Mouse (Mus musculus): ENCODE data around the gene Soga3. TPM values are rescaled to one million over a fixed set of nuclear protein-coding genes. Genes with fewer than 3 reads are reported as not detected.

Gene Soga3
- total and polyA plus RNA-seq, 3 experiments: not detected

DNA sequence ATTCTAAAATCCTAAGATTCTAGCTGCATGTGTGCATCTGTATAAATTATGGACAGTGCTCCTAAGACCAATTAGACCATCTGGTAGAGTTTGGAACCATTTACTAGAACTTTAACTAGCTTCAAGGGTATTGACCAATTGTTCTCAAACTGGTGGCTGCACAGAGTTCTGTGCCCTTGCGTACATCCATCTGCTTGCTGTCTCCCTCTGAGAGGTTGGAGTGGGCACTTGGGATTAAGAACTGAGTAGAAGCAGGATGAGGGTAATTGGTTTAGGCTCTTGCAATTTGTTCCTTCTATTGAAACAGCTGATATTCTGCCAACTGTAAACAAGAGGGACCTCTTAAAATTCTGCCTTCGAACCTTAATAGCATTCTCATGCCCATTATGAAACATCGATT is 11.7 kb downstream of the Soga3 start:
- in situ Hi-C loops (cut with MboI; ENCODE audit: low pct_ligation_motif_present, low pct_unique_long_range_greater_than_20kb, low sequenced_read_pairs): no loop called here
- Histone ChIP-seq H3K36me3 (replicated peaks in 1 of 2; ENCODE audit: control insufficient read depth in 1 of 2, insufficient read depth in 1 of 2, low read length in 1 of 2) (no peaks in the 10 kb centered on the region), H3K27me3 (replicated peaks) (no peaks in the 10 kb centered on the region), H3K9ac (ENCODE audit: insufficient read depth, low read depth) (no peak overlapping the region), H3K9me3 (replicated peaks; ENCODE audit: low read length) (no peaks in the 10 kb centered on the region), H3K4me1 (ENCODE audit: control insufficient read depth in 1 of 2, insufficient read depth in 2 of 2) (no peaks in the 10 kb centered on the region), H3K4me3 (replicated peaks in 1 of 3; ENCODE audit: low read depth in 2 of 3, low read length in 2 of 3, poor library complexity in 1 of 3) (no peak overlapping the region), H3K27ac (ENCODE audit: insufficient read depth, low read depth) (no peak overlapping the region), H3K4me2 (ENCODE audit: insufficient read depth, low read depth, poor library complexity, severe bottlenecking) (no peak overlapping the region), H3K79me2 (replicated peaks; ENCODE audit: control insufficient read depth, extremely low read depth, insufficient read depth, poor library complexity, severe bottlenecking) (no peaks in the 10 kb centered on the region)
- DNase-seq (ENCODE audit: extremely low read depth): no peak
- TF ChIP-seq USF2 (conservative IDR thresholded peaks at IDR 0.05; ENCODE audit: low read depth, low read length) (no peak), IRF4 (IDR thresholded peaks at IDR 0.05; ENCODE audit: low read depth, low read length) (no peak), NRF1 (IDR thresholded peaks at IDR 0.05; ENCODE audit: low read depth, low read length) (no peak), HCFC1 (IDR thresholded peaks at IDR 0.05; ENCODE audit: low read depth, low read length) (no peak), BHLHE40 (IDR thresholded peaks at IDR 0.05; ENCODE audit: low read depth, low read length) (no peak), RAD21 (IDR thresholded peaks at IDR 0.05; ENCODE audit: low read depth, low read length) (no peak), ZMIZ1 (IDR thresholded peaks at IDR 0.05; ENCODE audit: low read depth, low read length) (no peak), PAX5 (IDR thresholded peaks at IDR 0.05; ENCODE audit: low read length) (no peak), MAX (IDR thresholded peaks at IDR 0.05; ENCODE audit: low read length) (no peak), GABPA (IDR thresholded peaks at IDR 0.05; ENCODE audit: insufficient replicate concordance, low read depth, low read length) (no peak), UBTF (IDR thresholded peaks at IDR 0.05; ENCODE audit: low read depth, low read length) (no peak), USF1 (IDR thresholded peaks at IDR 0.05; ENCODE audit: low read depth, low read length) (no peak), E2F4 (IDR thresholded peaks at IDR 0.05; ENCODE audit: insufficient replicate concordance, low read depth, low read length) (no peak), MAZ (IDR thresholded peaks at IDR 0.05; ENCODE audit: low read depth, low read length) (no peak), ETS1 (conservative IDR thresholded peaks at IDR 0.05; ENCODE audit: low read depth, low read length) (no peak), RCOR1 (conservative IDR thresholded peaks at IDR 0.05; ENCODE audit: low read depth, low read length) (no peak), KAT2A (IDR thresholded peaks at IDR 0.05; ENCODE audit: insufficient replicate concordance, low read length) (no peak), ZKSCAN1 (IDR thresholded peaks at IDR 0.05; ENCODE audit: borderline replicate concordance, low read depth, low read length) (no peak), CHD1 (IDR thresholded peaks at IDR 0.05; ENCODE audit: low read depth, low read length) (no peak), CTCF (conservative IDR thresholded peaks at IDR 0.05 in 1 of 2, IDR thresholded peaks at IDR 0.05 in 1 of 2; ENCODE audit: low read depth in 2 of 2, low read length in 2 of 2) (no peak)
- dilution Hi-C loops (cut with MboI; ENCODE audit: extremely low pct_ligation_motif_present, extremely low pct_unique_long_range_greater_than_20kb, low sequenced_read_pairs): no loop called here

DNA sequence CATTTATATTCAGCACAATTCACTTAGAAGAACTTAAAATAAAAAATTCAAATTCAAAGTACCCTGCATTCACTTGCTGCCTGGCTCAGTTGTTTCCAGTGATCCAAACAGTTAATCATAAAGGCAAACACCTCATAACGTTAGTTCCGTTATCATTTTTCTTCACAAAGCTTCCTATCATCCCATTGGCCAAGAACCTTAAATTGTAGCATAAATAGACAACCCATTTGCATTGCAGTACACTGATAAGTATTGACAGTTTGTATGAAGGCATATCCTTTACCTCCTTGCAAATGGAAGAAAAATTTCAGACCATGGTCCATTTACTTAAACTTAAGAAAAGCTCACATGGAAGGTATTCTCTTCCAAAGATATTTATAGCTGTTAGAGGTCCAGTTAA is 18.0 kb downstream of the Soga3 start:
- no peak overlapping the region for H3K4me3 ChIP-seq (replicated peaks in 1 of 3; ENCODE audit: low read depth in 2 of 3, low read length in 2 of 3, poor library complexity in 1 of 3)
- H3K27ac ChIP-seq (ENCODE audit: insufficient read depth, low read depth): no peak overlapping the region
- dilution Hi-C loops (cut with MboI; ENCODE audit: extremely low pct_ligation_motif_present, extremely low pct_unique_long_range_greater_than_20kb, low sequenced_read_pairs): no loop called here
- no peaks in the 10 kb centered on the region for H3K79me2 ChIP-seq (replicated peaks; ENCODE audit: control insufficient read depth, extremely low read depth, insufficient read depth, poor library complexity, severe bottlenecking)
- H3K27me3 ChIP-seq (replicated peaks): no peaks in the 10 kb centered on the region
- H3K36me3 ChIP-seq (replicated peaks in 1 of 2; ENCODE audit: control insufficient read depth in 1 of 2, insufficient read depth in 1 of 2, low read length in 1 of 2): no peaks in the 10 kb centered on the region
- no peak overlapping the region for H3K4me2 ChIP-seq (ENCODE audit: insufficient read depth, low read depth, poor library complexity, severe bottlenecking)
- no peak for DNase-seq (ENCODE audit: extremely low read depth)
- H3K9ac ChIP-seq (ENCODE audit: insufficient read depth, low read depth): no peak overlapping the region
- H3K9me3 ChIP-seq (replicated peaks; ENCODE audit: low read length): no peaks in the 10 kb centered on the region
- in situ Hi-C loops (cut with MboI; ENCODE audit: low pct_ligation_motif_present, low pct_unique_long_range_greater_than_20kb, low sequenced_read_pairs): no loop called here
- H3K4me1 ChIP-seq (ENCODE audit: control insufficient read depth in 1 of 2, insufficient read depth in 2 of 2): no peaks in the 10 kb centered on the region
- TF ChIP-seq ZNF384 (IDR thresholded peaks at IDR 0.05; ENCODE audit: low read depth, low read length) (no peak), MAZ (IDR thresholded peaks at IDR 0.05; ENCODE audit: low read depth, low read length) (no peak)
